Mouse (Mus musculus): ENCODE measurements around the gene Lmo7. TPM values are rescaled to one million over a fixed set of nuclear protein-coding genes. Genes with fewer than 3 reads are reported as not detected.

The Lmo7 gene
- 0.51 TPM for polyA plus RNA-seq (2017; shearing (Covaris generic))

DNA sequence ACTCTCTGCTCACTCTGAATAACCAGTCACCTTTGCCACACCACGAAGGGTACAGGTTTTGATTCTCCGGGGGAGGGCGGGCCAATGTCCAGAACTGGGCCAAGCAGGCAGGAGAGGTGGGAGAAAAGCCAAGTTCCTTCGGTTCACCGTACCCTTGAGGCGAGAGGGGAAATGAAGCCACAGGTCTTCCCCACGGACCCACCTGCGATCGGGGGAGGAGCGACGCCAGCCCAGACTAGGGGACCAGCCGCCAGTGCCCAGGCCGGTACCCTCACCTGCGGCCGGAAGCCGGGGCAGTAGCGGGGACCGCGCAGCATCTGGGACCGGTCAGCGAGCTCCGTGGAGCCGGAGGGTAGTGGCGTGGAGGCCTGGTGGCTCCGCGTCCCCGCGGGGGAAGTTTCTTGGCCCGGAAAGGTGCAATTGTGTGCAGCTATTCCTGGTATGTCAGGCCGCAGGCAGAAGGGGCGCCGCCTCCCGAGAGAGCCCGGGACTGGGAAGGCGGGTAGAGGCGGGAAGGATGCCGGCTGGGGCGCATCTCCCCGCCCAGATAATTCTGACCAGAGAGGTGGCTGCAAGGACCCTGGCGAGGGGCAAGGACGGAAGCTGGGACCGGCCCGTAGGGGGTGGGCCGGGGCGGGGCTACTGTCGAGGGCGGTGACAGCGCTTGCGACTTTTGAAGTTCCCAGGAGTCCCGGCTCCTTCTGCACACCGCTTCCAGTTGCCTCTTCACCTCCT lies at the start of gene Lmo7, which contains the start of gene Gm9922:
Lmo7 (plus strand) TSS at position 721 of the 735 bp plus-strand sequence.
Gm9922 (minus strand) TSS at position 578 of the 735 bp plus-strand sequence.

Other genes with a start within 250 kb of the Lmo7 start
- 77.9 TPM for gene Tbc1d4, start 120.8 kb upstream of the Lmo7 start, polyA plus RNA-seq (2017; shearing (Covaris generic))
- 37.3 TPM for gene Commd6, start 89.3 kb upstream of the Lmo7 start, polyA plus RNA-seq (2017; shearing (Covaris generic))
- gene Uchl3, start 76.0 kb upstream of the Lmo7 start, polyA plus RNA-seq (2017; shearing (Covaris generic)): 67.7 TPM
- not detected for gene Gm9922, start 143 bp upstream of the Lmo7 start, polyA plus RNA-seq (2017; shearing (Covaris generic))